Mouse (Mus musculus) megakaryocyte, embryonic 14.5 days (primary cell): Measurements from ENCODE around the gene Nav3.

Experiments
- FLI1 ChIP-seq: IDR thresholded peaks from 2 replicates; pipeline ENCODE4 v1.6.1; 2012; ENCODE audit warnings: low read length, inconsistent platforms, mixed read lengths
- GATA1 ChIP-seq: IDR thresholded peaks from 3 replicates; pipeline ENCODE4 v1.6.1; 2012; ENCODE audit warnings: mixed read lengths, low read length, inconsistent platforms, borderline replicate concordance

- TF ChIP-seq GATA1 (no peak), FLI1 (no peak)
Observed at GRCm38 (mm10) chr10:109672896-109673295, 783.1 kb downstream of the Nav3 start.
